Mouse (Mus musculus): ENCODE measurements around the gene Prkce.

GRCm38 (mm10) chr17:86263985-86264649 is 96.5 kb downstream of the Prkce start:
- no peak for TF ChIP-seq CTCF (IDR thresholded peaks at IDR 0.05; ENCODE audit: control insufficient read depth, insufficient read depth, low read length)
- TF ChIP-seq POLR2A (IDR thresholded peaks at IDR 0.05; ENCODE audit: borderline replicate concordance, control insufficient read depth, low read depth, low read length): no peak

All from bone marrow, adult 2 months (tissue).